20 mouse cellular contexts compared by ENCODE assay signal in the genomic region with DNA sequence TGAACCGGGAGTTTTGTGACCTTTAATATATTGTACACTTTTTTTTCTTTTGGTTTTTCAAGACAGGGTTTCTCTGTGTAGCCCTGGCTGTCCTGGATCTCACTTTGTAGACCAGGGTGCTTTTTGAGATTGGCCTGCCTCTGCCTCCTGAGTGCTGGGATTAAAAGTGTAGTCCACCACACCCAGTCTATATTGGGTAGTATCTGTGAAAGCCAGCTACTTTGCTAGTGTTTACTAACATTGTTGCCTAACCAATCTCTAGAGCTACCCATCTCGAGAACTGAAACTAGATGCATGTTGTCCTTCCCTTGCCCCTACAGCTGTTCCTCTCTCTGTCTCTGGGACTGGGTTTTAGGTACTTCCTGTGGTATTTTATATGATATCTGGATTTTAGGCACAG.
"Had no signal": no experiment of that assay in that cellular context is flagged by ENCODE, and none has a peak within 500 bp of the region (broad histone marks: within the 10 kb centered on the region; RNA-seq: fewer than 3 reads in every experiment).

No protein-coding gene starts in this region.

- DNase-seq: kidney, adult 18-20 months; kidney, adult 9 months; kidney, postnatal 14 days; kidney, postnatal 4 days; layer of hippocampus, adult 9-11 months; lung, embryonic 14.5 days; right cerebral cortex, adult 18-20 months; right cerebral cortex, postnatal 14 days; right cerebral cortex, postnatal 4 days; thymus, adult 2 months; thymus, postnatal 25 days had no signal

- H3K4me1 ChIP-seq: midbrain, embryonic 12.5 days had no signal

- H3K27ac ChIP-seq: limb, embryonic 10.5 days; limb, embryonic 13.5 days; macrophage; midbrain, embryonic 12.5 days; midbrain, embryonic 15.5 days; neural tube, embryonic 12.5 days; neural tube, embryonic 15.5 days; stomach, postnatal 0 days had no signal

- H3K9ac ChIP-seq: limb, embryonic 13.5 days; lung, embryonic 14.5 days; midbrain, embryonic 12.5 days; midbrain, embryonic 15.5 days; neural tube, embryonic 12.5 days; neural tube, embryonic 15.5 days had no signal

- H3K4me3 ChIP-seq: limb, embryonic 10.5 days; limb, embryonic 13.5 days; midbrain, embryonic 12.5 days; midbrain, embryonic 15.5 days; neural tube, embryonic 12.5 days; neural tube, embryonic 15.5 days had no signal

- H3K4me2 ChIP-seq: limb, embryonic 13.5 days; lung, embryonic 14.5 days; midbrain, embryonic 12.5 days; midbrain, embryonic 15.5 days; neural tube, embryonic 12.5 days; neural tube, embryonic 15.5 days had no signal

- H3K36me3 ChIP-seq: limb, embryonic 10.5 days; limb, embryonic 13.5 days; midbrain, embryonic 12.5 days; midbrain, embryonic 15.5 days; neural tube, embryonic 12.5 days; neural tube, embryonic 15.5 days had no signal

- H3K9me3 ChIP-seq: limb, embryonic 10.5 days; limb, embryonic 13.5 days; midbrain, embryonic 12.5 days; midbrain, embryonic 15.5 days; neural tube, embryonic 12.5 days; neural tube, embryonic 15.5 days had no signal

- ATAC-seq: lung, postnatal 0 days; midbrain, embryonic 15.5 days had no signal

- H3K27me3 ChIP-seq: midbrain, embryonic 15.5 days had no signal
